Mouse (Mus musculus): Measurements from ENCODE around the gene Kif2a.
"Not testable (repeated sequence)": the region's sequence is repeated elsewhere in the genome, so short reads cannot be mapped to it uniquely, and the experiment has no call there.

Gene Kif2a

DNA sequence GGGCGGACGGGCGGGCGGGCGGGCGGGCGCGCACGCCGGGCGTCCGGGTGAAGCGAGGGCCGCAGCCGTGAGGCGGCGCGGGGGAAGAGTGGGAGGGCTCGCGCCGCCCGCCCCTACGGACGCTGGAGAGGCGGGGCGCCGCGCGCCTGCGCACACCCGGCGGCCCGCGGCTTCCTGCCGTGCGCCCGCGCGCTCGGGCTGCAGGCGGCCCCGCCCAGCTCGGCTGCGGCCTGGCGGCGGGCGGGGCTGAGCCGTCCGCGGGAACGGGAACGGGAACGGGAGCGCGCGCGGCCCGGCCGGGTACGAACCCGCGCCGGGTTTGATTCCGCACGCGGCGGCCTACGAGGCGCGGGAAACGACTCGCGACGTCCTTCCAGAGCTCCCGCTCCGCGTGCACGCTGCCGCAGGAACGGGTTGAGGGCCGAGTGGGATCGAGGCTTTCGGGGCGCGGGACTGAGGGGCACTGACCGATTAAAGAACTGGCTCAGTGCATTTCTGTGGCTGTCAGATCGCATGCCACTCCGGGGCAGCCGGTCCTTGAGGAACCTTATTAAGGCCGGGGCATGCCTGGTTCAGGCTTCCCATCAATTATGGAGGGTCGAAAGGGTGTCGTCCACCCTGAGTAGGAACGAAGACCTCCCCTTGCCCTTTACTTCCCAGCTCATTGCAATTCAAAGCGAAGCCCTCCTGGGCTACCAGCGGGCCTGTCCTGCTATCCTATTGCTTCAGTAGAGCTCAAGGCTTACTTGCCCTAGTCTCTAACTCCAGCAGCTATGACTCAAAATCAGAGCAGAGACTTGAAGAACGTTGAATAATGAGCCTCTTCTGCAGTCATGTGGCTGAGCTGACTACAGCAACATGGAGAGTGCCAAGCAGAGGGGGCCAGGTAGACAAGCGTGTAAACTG lies 593 bp upstream of the Kif2a start:
- intact Hi-C loops (cut with DNase I): loop anchor here (5.0 kb wide), 1 partner anchor 70 kb away; no protein-coding TSS in a partner anchor

DNA sequence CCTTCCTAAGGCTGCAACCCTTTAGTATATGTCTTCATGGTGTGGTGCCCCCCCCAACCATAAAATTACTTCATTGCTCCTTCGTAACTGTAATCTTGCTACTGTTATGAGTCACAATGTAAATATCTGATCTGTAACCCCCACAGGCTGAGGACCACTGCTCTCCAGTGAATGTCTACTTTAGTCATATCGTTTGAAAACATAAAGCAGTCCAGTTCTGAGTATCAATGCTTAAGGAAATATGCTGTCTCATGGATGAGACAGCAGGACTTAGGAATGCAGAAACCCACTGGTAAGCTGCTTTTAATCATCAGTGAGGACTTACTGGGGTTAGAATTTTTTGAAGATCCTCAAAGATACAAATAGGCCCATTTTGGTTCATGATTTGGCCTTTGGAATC lies 2.5 kb downstream of the Kif2a start:
- intact Hi-C loops (cut with DNase I): no loop called here

DNA sequence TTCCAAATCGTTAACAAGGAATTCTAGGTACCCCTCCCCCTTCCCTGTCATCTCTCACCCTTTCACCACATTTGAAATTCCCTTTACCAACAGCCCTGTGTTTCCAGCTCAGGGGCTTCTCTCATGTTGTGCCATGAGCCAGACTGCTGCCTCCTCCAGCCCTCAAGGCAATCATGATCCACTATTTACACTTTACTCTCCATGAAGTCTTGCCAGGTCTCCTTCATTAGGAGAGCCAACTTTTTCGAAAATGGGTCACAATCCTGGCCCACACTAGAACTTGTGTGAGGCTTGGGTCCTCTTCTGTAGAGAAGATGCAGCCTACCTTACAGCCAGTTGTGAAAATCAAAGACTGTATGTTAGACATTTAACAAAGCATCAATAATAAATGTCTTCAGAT lies 8.0 kb downstream of the Kif2a start:
- intact Hi-C loops (cut with DNase I): no loop called here

DNA sequence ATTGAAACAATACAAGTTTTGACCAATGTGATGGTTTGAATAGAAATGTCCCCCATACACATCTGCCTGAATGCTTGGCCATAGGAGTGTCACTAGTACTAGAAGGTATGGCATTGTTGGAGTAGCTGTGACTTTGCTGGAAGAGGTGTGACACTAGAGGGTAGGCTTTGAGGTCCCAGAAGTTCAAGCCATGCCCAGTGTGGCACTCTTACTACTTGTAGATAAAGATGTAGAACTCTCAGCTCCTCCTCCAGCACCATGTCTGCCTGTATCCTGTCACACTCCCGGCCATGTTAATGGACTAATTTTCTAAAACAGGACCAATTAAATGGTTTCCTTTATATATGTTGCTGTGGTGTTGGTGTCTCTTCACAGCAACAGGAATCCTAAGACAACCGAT lies 10.3 kb downstream of the Kif2a start:
- intact Hi-C loops (cut with DNase I): no loop called here

DNA sequence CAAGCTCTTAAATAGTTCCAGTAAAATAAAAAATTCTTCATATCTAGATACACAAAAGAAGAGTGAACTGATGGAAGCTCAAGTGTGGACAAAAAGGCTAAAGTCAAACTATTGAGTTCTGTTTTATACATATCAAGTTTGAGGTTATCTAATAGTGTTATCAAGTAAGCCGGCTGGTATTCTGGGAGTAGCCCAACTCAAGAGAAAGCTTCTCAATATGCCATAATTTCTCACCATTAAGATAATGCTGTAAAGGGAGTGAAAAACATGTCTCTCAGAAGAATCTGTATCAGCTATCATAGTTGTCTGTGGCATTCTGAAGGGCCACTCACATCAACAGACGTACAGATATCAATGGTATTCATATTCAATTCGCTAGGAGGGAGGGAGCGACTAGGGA lies 13.8 kb downstream of the Kif2a start:
- intact Hi-C loops (cut with DNase I): no loop called here

DNA sequence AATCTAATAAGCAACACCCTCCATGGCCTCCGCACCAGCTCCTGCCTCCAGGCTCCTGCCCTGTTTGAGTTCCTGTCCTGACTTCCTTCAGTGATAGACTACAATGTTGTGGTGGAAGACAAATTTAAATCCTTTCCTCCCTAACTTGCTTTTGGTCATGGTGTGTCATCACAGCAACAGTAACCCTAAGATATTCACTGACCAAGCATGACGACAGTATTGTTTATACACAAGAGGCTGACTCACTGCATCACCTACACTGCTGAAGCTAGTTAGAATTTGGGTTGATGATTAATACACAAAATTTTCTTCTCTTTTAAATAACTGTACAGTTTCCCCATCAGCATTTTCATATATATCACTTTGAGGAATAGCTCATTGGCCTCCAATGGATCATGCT lies 18.7 kb downstream of the Kif2a start:
- intact Hi-C loops (cut with DNase I): no loop called here

DNA sequence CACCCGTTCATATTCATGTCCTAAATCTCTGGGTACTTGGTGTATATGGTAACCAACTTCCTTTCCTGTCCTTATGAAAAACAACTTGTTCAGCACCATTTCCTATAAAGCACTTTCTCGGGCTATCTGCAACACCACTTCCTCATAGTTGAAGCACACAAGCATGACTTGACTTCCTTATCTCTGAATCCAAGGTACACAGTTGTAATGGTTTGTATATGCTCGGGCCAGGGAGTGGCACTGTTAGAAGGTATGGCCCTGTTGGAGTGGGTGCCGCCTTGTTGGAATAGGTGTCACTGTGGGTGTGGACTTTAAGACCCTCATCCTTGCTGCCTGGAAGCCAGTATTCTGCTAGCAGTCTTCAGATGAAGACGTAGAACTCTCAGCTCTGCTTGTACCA lies 23.3 kb downstream of the Kif2a start:
- intact Hi-C loops (cut with DNase I): no loop called here

DNA sequence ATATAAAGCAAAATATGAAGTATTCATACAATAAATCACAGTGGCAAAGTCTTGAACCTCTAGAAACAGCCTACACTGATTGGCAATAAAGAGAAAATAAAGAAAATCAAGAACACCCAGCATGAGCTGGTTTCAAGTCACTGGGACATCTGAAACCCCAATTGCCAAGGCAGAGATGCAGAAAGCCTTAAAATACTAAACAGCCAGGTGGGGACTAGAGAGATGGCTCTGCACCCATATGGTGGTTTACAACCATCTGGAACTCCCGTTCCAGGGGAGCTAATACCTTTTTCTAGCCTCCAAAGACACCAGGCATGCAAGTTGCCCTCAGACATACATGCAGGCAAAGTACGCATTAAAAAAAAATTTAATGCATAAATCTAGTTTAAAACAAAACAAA lies 23.9 kb downstream of the Kif2a start:
- intact Hi-C loops (cut with DNase I): no loop called here

DNA sequence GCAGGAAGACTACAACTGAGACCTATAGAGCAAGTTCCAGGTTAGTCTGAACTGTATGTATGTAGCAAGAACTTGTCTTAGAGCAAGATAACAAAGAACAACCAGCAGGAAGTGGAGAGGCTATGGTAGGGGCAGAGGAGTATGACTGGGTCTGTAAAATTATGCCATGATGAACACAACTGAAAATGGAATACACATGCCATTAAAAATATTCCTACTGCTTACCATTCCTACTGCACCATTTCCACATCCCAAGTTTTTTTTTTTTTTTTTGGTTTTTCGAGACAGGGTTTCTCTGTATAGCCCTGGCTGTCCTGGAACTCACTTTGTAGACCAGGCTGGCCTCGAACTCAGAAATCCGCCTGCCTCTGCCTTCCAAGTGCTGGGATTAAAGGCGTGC lies 24.4 kb downstream of the Kif2a start:
- intact Hi-C loops (cut with DNase I): not testable (repeated sequence)

DNA sequence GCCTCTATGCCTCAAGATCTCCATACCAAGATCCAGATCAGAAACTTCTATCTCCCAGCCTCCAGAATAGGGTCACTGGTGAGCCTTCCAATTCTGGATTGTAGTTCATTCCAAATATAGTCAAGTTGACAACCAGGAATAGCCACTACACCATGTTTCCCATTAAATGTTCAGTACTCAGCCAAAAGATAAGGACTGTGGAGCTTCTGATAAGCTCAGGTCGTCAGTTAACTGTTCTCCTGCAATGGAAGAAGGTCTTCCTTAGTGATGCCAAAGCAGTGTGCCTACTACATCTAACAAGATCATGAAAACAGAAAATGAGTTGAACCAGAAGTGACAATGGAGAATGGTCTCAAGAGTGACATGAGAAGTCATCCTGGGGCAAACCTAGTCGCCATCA lies 25.0 kb downstream of the Kif2a start:
- intact Hi-C loops (cut with DNase I): no loop called here

DNA sequence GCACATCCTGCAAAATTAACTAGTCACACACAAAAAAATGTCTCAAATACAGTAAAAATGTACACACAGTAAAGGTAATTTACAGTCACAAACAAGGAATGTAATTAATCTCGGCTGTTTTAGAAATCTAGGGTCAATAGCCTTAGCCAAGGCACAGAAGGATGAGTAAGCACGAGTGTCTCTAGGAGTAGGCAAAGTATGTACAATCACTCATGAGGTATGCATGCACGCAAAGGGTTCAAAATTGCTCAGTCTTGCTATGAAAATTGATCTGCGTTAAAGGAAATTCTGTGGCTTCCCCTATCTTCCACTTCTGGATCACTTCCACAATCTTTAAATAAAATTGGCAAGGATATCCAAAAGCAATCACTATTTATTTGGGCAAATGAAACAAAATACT lies 60.4 kb downstream of the Kif2a start:
- intact Hi-C loops (cut with DNase I): no loop called here

DNA sequence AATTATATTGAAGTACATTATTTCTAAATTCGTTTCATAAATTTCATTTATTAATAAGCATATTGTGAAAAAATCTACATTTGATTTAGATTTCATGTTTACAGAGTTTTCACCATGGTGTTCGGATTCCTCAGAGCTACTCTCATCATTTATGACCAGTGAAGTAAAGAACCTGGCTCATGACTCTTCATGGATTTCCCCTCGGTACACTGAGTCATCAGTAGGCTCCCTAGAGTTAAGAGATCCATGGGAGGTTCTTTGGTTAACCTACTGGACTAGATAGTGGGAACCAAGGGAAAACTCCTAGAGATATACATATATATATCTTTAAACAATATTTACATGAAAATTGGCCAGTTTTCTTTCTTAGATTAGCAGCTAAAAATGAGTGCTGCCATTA lies 61.4 kb downstream of the Kif2a start:
- intact Hi-C loops (cut with DNase I): no loop called here

DNA sequence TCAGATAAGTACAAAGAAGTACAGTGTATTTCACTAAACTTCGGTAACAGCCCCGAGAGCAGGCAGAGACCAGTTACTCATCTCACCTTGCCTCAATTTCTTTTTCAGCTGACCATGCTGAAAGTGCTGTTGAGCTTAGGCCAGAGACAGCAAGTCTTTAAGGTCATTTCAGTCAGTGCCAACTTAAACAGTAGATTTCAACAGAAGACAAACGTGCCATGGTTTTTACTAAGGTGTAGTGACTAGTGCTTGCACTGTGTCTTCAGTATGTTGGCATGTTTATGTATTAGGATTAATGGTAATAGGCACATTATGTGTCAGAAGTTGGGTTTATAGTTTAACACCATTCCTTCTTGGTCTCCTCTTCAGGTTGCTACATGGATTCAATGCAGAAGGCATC lies 63.6 kb downstream of the Kif2a start:
- intact Hi-C loops (cut with DNase I): no loop called here

DNA sequence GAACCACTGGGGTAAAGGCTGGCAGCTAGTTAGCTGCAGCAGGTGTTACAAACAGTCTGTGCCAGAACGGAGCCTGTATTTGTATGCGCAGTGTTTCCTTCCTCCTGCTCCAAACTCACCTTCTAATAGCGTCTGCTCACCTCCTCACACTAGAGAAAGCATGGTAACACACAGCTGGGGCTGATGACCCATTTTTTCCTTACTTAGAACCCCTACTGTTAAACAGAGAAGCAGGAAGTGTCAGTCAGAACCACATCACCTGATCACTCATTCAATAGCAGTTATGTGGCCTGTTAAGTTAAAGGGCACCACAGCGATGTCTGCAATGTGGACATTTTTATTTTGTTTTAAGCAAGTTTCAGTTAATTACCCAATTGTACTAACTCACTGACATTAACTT lies 64.4 kb downstream of the Kif2a start:
- intact Hi-C loops (cut with DNase I): no loop called here

DNA sequence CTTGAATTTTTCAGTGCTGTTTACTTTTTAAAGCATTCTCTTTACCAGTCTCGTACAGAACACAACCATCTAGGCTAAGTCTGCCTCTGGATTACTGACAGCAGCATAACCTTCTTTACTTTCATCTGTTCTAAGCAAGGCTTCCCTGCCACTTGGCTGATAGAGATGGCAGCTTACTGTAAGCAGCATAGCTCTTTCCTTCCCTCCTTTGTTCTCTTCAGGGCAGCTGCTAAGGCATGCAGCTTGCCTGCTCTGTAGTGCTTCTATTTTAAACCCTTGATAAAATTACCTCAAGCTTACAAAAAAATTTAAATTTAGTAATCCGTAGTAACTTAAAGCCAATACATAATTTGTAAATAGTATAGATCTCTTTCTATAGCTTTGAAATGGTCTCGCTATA lies 67.0 kb downstream of the Kif2a start:
- intact Hi-C loops (cut with DNase I): loop anchor here (5.0 kb wide), 1 partner anchor 67 kb away; the partner anchor contains the start of gene Kif2a

DNA sequence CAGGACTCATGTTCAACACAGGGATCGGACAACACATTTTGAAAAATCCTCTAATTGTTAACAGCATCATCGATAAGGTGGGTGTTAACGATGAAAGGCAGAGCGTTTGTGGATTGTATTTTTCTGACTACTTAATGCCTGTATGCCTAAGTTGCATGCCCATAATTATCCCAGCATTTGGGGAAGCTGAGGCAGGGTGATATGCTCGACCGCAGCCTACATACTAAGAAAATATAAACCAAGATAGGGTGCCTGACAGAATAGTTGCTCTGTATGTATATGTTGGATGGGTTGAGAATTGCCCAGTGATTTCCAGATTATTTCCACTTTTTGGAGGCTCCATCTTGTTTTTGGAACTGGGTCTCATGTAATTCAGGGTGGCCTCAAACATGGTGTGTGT lies 74.3 kb downstream of the Kif2a start:
- intact Hi-C loops (cut with DNase I): loop anchor here (5.0 kb wide), 1 partner anchor 155 kb away; no protein-coding TSS in a partner anchor

DNA sequence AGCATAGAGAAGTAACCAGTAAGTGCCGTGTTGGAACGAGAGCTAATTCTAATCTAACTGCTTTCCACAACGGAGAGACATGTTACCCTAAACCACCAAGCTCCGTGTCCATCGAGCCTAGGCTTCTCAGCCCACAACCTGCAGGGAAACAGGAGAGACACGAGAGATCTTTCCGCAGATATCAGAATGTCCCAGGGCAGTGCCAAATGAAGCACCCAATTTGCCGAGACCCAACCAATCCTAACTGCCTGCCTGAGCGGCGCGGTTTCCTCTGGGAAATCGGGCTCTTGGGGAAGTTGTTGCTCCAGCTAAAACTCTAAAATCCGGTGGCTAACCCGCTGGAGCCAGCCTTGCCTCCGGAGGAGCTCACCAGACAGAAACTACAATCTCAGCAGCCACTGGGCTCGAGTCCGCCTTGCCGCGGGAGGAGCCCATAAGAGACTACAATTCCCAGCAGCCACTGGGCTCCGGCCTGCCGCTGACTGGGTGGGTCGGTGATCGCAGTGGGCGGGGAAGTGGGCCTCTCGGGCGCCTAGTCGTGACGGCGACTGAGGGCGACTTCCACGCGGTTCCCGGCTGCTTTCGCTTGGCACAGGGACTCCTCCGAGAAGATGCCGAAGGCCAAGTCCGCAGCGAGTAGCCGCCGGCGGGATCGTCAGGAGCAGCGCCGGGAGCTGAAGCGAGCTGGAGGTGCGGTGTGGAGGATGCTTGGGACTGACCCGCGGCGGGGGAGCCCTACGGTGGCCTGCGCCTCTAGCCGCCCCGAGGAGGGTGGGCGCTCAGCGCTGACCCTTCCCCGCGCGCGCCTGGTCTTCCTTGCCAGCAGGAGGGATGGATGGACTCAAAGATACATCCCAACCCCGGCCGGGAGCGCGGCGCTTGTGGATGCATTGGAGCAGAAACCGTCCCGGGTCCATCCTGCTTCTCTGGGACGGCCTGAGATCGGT lies 75.1 kb downstream of the Kif2a start, which contains the start of gene Dimt1:
Gene Dimt1 (plus strand): TSS at position 534 of the 947 bp plus-strand sequence.
- intact Hi-C loops (cut with DNase I): loop anchor here (5.0 kb wide), 1 partner anchor 155 kb away; no protein-coding TSS in a partner anchor

DNA sequence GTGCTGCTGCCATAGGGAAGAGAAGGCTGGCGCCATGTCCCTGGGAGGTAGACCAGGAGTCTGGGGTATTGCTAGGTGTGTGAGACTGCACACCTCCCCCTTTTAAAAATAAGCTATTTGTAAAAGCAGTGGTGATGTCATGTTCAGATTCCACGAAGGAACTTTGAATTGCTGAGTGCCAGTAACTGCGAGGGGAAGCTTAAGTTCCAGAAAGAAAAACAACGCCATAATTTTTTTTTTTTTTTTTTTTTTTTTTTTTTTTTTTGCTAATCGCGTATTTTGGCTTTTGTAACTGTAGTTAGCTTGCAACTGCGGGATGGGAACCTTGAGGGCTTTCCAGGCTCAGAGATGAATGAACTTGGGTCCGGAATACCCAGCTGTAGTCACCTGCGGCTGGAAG lies 76.4 kb downstream of the Kif2a start:
- intact Hi-C loops (cut with DNase I): loop anchor here (5.0 kb wide), 1 partner anchor 157 kb away; no protein-coding TSS in a partner anchor

DNA sequence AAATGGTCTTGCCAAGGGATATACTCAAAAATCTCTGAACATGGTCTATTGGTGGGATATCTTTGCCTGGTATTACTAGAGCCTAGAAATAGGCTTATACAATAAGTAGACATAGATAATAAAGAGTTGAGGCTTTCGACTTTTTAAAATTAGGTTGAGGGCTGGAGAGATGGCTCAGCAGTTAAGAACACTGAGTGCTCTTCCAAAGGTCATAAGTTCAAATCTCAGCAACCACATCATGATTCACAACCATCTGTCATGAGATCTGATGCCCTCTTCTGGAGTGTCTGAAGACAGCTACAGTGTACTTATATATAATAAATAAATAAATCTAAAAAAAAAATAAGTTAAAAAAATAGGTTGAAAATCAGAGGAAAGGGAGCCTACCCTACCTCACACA lies 79.2 kb downstream of the Kif2a start:
- intact Hi-C loops (cut with DNase I): no loop called here

DNA sequence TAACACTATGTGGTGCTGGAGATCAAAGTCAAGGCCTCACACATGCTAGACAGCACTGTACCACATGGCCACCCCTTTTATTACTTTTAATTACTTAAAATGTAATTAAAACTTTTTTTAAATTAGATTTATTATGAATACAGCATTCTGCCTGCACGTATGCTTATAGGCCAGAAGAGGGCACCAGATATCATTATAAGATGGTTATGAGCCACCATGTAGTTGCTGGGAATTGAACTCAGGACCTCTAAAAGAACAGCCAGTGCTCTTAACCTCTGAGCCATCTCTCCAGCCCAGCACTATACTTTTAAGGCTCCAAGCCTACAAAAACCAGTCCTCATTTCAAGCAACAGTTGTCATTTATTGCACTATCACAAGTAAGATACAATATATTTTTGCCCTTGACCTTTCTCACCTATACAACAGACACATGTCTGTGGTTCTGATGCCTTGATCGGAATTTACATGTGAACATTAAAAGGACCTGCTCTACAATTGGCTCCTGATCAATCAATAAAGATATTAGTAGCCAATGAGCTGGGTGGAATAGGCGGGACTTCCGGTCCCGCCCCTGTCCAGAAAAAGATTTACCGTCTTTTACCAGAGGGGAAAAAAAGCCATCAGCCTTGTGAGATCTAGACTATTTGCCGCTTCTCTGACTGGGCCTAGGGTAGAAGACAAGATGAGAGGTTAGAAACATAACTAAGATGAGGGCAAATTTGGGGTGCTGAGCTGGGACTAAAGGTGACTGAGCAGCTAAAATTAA lies 80.5 kb downstream of the Kif2a start:
- intact Hi-C loops (cut with DNase I): no loop called here

DNA sequence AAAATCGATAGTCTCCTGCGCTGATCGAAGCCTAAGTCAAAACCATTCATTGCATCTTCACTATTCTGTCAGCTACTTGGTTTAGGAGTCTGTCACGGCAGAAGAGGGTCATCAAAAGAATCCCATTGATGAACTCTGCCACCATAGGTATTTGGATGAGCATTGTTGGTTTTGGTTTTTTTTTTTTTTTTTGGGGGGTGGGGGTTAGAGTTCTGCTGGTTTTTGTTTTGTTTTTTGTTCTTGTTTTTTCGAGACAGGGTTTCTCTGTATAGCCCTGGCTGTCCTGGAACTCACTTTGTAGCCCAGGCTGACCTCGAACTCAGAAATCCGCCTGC lies 84.8 kb downstream of the Kif2a start:
- intact Hi-C loops (cut with DNase I): no loop called here

All from adrenal gland (tissue).